Mouse (Mus musculus) layer of hippocampus, postnatal 36 days (tissue): ENCODE measurements at regions not wholly inside any gene's neighbourhood (a gene's known extent, or its start where the extent isn't known, plus 50 kb on each side); places are given as distances from the start of the nearest gene placed in this dataset.

Source experiments
- DNase-seq, 2 experiments: peaks; one replicate each; pipeline ENCODE4 v3.0.0; 2022
- microRNA-seq, 2 experiments: library from miRNA; unstranded; fragments of <30 nt; microRNA quantifications; one replicate each; pipeline ENCODE4 v1.2.0; 2021

DNA sequence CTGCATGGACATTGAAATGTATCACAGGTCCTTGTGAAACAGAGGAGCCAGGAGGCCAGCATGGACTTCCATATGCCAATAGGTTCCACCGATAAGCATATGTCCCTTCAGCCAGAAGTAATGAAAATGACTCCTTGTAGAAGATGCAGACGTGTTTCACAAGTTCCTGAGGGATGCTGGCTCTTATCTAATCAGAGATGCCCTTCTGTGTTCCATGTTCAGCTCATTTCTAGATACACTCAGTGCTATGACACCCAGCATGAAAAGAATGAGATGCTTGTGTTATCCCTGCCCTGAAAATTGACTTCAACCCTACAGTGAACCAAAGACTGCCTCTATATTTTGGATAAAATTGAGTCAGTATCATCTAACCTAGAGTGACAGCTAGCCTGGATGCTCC is 53.8 kb upstream of the Elac2 start:
- DNase-seq: no peak

DNA sequence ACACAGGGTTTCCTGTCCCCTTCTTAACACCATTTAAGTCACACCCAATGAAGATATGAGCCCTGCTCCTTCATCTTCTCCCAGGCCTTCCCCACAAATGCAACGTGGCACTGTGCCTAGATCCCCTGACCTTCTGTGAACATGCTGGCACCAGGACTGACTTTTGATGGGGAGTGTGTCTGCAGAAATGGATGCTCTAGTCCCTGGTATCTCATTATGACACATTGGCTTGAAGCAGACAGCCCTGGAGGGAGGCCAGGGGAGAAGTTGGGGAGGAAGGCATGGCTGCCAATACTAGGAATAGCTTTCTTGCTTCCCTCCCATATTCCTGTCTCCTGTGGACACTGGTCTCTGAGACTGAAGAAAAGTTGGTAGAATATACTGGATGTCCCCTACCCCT is 52.9 kb upstream of the Elac2 start:
- no peak for DNase-seq

Small RNAs in the stretch of these regions (microRNA-seq; reads per million reads assigned to microRNA genes)
- 0 reads per million in 2 experiments for gene Gm24275
